Mouse (Mus musculus) left cerebral cortex, postnatal 10 days (tissue): ENCODE measurements around the gene Cant1. TPM values are rescaled to one million over a fixed set of nuclear protein-coding genes. Genes with fewer than 3 reads are reported as not detected.
A peak's percentile ranks its signal among the peaks of the same experiment; 100 is the strongest.

Source experiments
- DNase-seq, 2 experiments: peaks; one replicate each; pipeline ENCODE4 v3.0.0; 2021 to 2022; ENCODE audit warnings: low spot score in 2 of 2, mixed read lengths in 1 of 2; ENCODE audit errors: extremely low spot score in 1 of 2
- intact Hi-C: fragments of 180-260 bp; cut with DNase I; formaldehyde crosslinking; loops from one replicate; pipeline ENCODE4 v1.15.1; 2025
- total RNA-seq, 2 experiments: library from RNA; stranded (reverse); gene quantifications; 2 replicates each; pipeline ENCODE4 v1.2.3; 2021

The Cant1 gene
- total RNA-seq, 2 experiments from 2014 or later, result 37.5 to 37.6 TPM

DNA sequence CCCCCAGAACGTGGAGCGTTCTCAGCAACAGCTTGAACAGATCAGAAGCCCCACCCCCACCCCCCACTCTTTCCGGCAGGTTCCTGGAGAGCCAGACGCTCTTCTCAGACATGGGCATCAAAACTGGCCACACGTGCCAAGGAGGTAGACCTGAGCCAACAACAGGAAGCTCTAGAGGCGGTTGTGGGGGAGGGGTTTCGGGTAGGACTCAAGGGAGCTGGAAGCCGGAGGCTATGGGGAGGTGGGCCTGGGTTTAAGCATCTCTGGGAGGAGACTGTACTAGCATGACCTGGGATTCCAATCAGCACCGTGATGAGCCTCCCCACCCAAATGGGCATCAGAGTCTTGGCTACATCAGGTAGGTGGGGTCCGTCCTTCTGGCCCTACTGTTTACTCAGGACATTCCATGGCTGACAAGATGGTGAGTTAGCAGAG is 58.0 kb downstream of the Cant1 start:
- peak in 1 of 2 experiments; percentile 73 for DNase-seq
- intact Hi-C loops, result no loop called here

GRCm38 (mm10) chr11:118360491-118360890 is 58.4 kb downstream of the Cant1 start:
- DNase-seq, result peak in 1 of 2 experiments; percentile 32
- intact Hi-C loops, result no loop called here

Other genes with a start within 250 kb of the Cant1 start
- 10 to 100 TPM; 64.2 to 66.8 TPM for gene Cyth1, start 170.5 kb downstream of the Cant1 start, total RNA-seq
- gene Usp36, start 128.8 kb downstream of the Cant1 start, total RNA-seq, result 10 to 100 TPM; 24.9 to 27.4 TPM
- 1 to 10 TPM; 1.3 to 1.7 TPM for gene Cep295nl, start 76.6 kb downstream of the Cant1 start, total RNA-seq
- gene Timp2, start 63.3 kb downstream of the Cant1 start, total RNA-seq, result 100 to 1,000 TPM; 333 to 340 TPM
- gene Lgals3bp, start 17.0 kb downstream of the Cant1 start, total RNA-seq, result 10 to 100 TPM; 10.1 to 11.7 TPM
- gene C1qtnf1, start 9.1 kb upstream of the Cant1 start, total RNA-seq, result 1 to 10 TPM; 5.9 to 8.8 TPM
- 10 to 100 TPM; 11.5 to 13.9 TPM for gene Engase, start 57.7 kb upstream of the Cant1 start, total RNA-seq